Mouse (Mus musculus) large intestine, adult 2 months (tissue): ENCODE results near the gene S100a11. TPM values are rescaled to one million over a fixed set of nuclear protein-coding genes. Genes with fewer than 3 reads are reported as not detected.
A peak's percentile ranks its signal among the peaks of the same experiment; 100 is the strongest.

Experiments used
- DNase-seq: peaks from one replicate; pipeline ENCODE4 v3.0.0-alpha.2; 2012; ENCODE audit warnings: low read depth, low spot score
- WGBS: fragments of 180-500 bp; shearing (Covaris S2); methylation state at CpG from one replicate; pipeline ENCODE4 v1.1.7; 2018; 5-methylcytosine and 5-hydroxymethylcytosine counted together
- polyA plus RNA-seq: library from polyadenylated mRNA; depleted of rRNA; stranded (reverse); fragments of >200 nt; gene quantifications from 2 replicates; pipeline ENCODE4 v1.2.3, GENCODE M21; 2012; rRNA removed

S100a11 gene
- polyA plus RNA-seq, 1 experiment, result 233 TPM

GRCm38 (mm10) chr3:93554981-93555877 lies 34.9 kb downstream of the S100a11 start, which contains the start of gene S100a10:
S100a10 (plus strand) TSS chr3:93555080.
- WGBS, result under 1% methylated on average over 38 of the region's 39 CpGs
- DNase-seq, result no peak

GRCm38 (mm10) chr3:93555878-93556254 lies 35.6 kb downstream of the S100a11 start:
- 0% methylated on average over 2 of the region's 2 CpGs for WGBS
- peak; percentile 82 for DNase-seq

- 9% methylated on average over 1 of the region's 1 CpGs for WGBS
- no peak for DNase-seq
Observed at GRCm38 (mm10) chr3:93556599-93556998, 36.3 kb downstream of the S100a11 start.

- 45% methylated on average over 4 of the region's 4 CpGs for WGBS
Observed at GRCm38 (mm10) chr3:93557471-93557870, 37.2 kb downstream of the S100a11 start.

GRCm38 (mm10) chr3:93559961-93560360 lies 39.7 kb downstream of the S100a11 start:
- WGBS, result 62% methylated on average over 6 of the region's 6 CpGs

More at GRCm38 (mm10) chr3:93557471-93557870, 37.2 kb downstream of the S100a11 start:
- no peak for DNase-seq

GRCm38 (mm10) chr3:93562372-93562771 lies 42.1 kb downstream of the S100a11 start:
- no peak for DNase-seq
- WGBS, result 78% methylated on average over 2 of the region's 2 CpGs

More at GRCm38 (mm10) chr3:93559961-93560360, 39.7 kb downstream of the S100a11 start:
- no peak for DNase-seq

- WGBS, result 91% methylated on average over 4 of the region's 4 CpGs
- DNase-seq, result no peak
Observed at GRCm38 (mm10) chr3:93563216-93563615, 42.9 kb downstream of the S100a11 start.

GRCm38 (mm10) chr3:93566892-93567291 lies 46.6 kb downstream of the S100a11 start:
- WGBS, result 39% methylated on average over 3 of the region's 3 CpGs
- no peak for DNase-seq

- WGBS, result 82% methylated on average over 6 of the region's 6 CpGs
- DNase-seq, result no peak
Observed at GRCm38 (mm10) chr3:93567721-93568120, 47.4 kb downstream of the S100a11 start.

- DNase-seq, result peak; percentile 91
- 3% methylated on average over 7 of the region's 7 CpGs for WGBS
Observed at GRCm38 (mm10) chr3:93568428-93569040, 48.2 kb downstream of the S100a11 start.

- 6% methylated on average over 2 of the region's 2 CpGs for WGBS
- DNase-seq, result no peak
Observed at GRCm38 (mm10) chr3:93569046-93569445, 48.8 kb downstream of the S100a11 start.

- 59% methylated on average over 5 of the region's 5 CpGs for WGBS
- no peak for DNase-seq
Observed at GRCm38 (mm10) chr3:93572058-93572791, 51.9 kb downstream of the S100a11 start.

Other genes starting within 250 kb of the S100a11 start
- gene Flg, start 247.0 kb upstream of the S100a11 start, polyA plus RNA-seq, result 0.05 TPM in 1 of 2 replicates, not detected in the other
- gene Hrnr, start 200.7 kb upstream of the S100a11 start, polyA plus RNA-seq, result not detected in 2 replicates
- gene Rptn, start 126.8 kb upstream of the S100a11 start, polyA plus RNA-seq, result 0.04 TPM in 1 of 2 replicates, not detected in the other
- gene Tchh, start 78.2 kb upstream of the S100a11 start, polyA plus RNA-seq, result 0.05 TPM in 2 replicates
- gene Tchhl1, start 51.7 kb upstream of the S100a11 start, polyA plus RNA-seq, result not detected in 2 replicates
- 437 and 499 TPM in 2 replicates for gene S100a10, start 34.6 kb downstream of the S100a11 start, polyA plus RNA-seq
- not detected in 2 replicates for gene Tdpoz2, start 132.2 kb downstream of the S100a11 start, polyA plus RNA-seq
- not detected in 2 replicates for gene Tdpoz1, start 155.8 kb downstream of the S100a11 start, polyA plus RNA-seq
- not detected in 2 replicates for gene Gm37596, start 172.6 kb downstream of the S100a11 start, polyA plus RNA-seq